Mouse (Mus musculus) forebrain, postnatal 0 days (tissue): Measurements from ENCODE around the gene Hist1h2bf. TPM values are rescaled to one million over a fixed set of nuclear protein-coding genes. Genes with fewer than 3 reads are reported as not detected.
A peak's percentile ranks its signal among the peaks of the same experiment; 100 is the strongest.
"Not testable (repeated sequence)": the region's sequence is repeated elsewhere in the genome, so short reads cannot be mapped to it uniquely, and the experiment has no call there.

Experiments used
- ATAC-seq: fragments of 200-750 bp; cut with Nextera tagmentation; 2 replicates; pipeline ENCODE4 v1.8.0; 2017; ENCODE audit warnings: mild to moderate bottlenecking, moderate library complexity
- DNase-seq: peaks from one replicate; pipeline ENCODE4 v3.0.0-alpha.2; 2015
- H3K27ac ChIP-seq: fragments of 300-500 bp; sonication (generic); 2 replicates; pipeline ENCODE4 v1.5.1; 2014; ENCODE audit warnings: low read depth, mild to moderate bottlenecking, antibody characterized with exemption, low read length, moderate library complexity, mixed read lengths
- H3K27me3 ChIP-seq: fragments of 300-500 bp; sonication (generic); 2 replicates; pipeline ENCODE4 v1.6.1; 2014; ENCODE audit warnings: mild to moderate bottlenecking, low read length, mixed read lengths; ENCODE audit not compliant: insufficient read depth
- H3K36me3 ChIP-seq: fragments of 300-500 bp; sonication (generic); 2 replicates; pipeline ENCODE4 v1.6.1; 2014; ENCODE audit warnings: mild to moderate bottlenecking, moderate library complexity; ENCODE audit not compliant: insufficient read depth
- H3K4me1 ChIP-seq: fragments of 300-500 bp; sonication (generic); 2 replicates; pipeline ENCODE4 v1.6.1; 2014; ENCODE audit warnings: antibody characterized with exemption; ENCODE audit not compliant: insufficient read depth
- H3K4me2 ChIP-seq: fragments of 300-500 bp; sonication (generic); 2 replicates; pipeline ENCODE4 v1.6.1; 2014; ENCODE audit warnings: low read depth, mild to moderate bottlenecking, moderate library complexity
- H3K4me3 ChIP-seq: fragments of 300-500 bp; sonication (generic); 2 replicates; pipeline ENCODE4 v1.5.1; 2014; ENCODE audit warnings: low read depth, low read length, mixed read lengths
- H3K9ac ChIP-seq: fragments of 300-500 bp; sonication (generic); 2 replicates; pipeline ENCODE4 v1.6.1; 2014; ENCODE audit warnings: mild to moderate bottlenecking
- H3K9me3 ChIP-seq: fragments of 300-500 bp; sonication (generic); 2 replicates; pipeline ENCODE4 v1.6.1; 2016; ENCODE audit warnings: low read length
- CTCF ChIP-seq: sonication (generic); IDR thresholded peaks from 2 replicates; pipeline ENCODE4 v1.5.1; 2016; ENCODE audit warnings: antibody characterized with exemption, control low read depth, low read depth
- WGBS: fragments of 180-500 bp; shearing (Covaris S2); extraction: QIAGEN DNeasy Blood & Tissue Kit; methylation state at CpG from one replicate; pipeline ENCODE4 v1.1.7; 2014; 5-methylcytosine and 5-hydroxymethylcytosine counted together
- polyA plus RNA-seq: library from polyadenylated mRNA; unstranded; fragments of >200 nt; fragmentation: Nextera tagmentation; extraction: Ambion mirVana; gene quantifications from 2 replicates; pipeline ENCODE4 v1.2.1, GENCODE M21; 2015
- total RNA-seq: library from RNA; depleted of rRNA; stranded (reverse); fragments of >200 nt; gene quantifications from 2 replicates; pipeline ENCODE4 v1.2.3, GENCODE M21; 2014

Gene Hist1h2bf
- total and polyA plus RNA-seq, 2 experiments from 2014 or later, result 289 TPM; not detected in 1

DNA sequence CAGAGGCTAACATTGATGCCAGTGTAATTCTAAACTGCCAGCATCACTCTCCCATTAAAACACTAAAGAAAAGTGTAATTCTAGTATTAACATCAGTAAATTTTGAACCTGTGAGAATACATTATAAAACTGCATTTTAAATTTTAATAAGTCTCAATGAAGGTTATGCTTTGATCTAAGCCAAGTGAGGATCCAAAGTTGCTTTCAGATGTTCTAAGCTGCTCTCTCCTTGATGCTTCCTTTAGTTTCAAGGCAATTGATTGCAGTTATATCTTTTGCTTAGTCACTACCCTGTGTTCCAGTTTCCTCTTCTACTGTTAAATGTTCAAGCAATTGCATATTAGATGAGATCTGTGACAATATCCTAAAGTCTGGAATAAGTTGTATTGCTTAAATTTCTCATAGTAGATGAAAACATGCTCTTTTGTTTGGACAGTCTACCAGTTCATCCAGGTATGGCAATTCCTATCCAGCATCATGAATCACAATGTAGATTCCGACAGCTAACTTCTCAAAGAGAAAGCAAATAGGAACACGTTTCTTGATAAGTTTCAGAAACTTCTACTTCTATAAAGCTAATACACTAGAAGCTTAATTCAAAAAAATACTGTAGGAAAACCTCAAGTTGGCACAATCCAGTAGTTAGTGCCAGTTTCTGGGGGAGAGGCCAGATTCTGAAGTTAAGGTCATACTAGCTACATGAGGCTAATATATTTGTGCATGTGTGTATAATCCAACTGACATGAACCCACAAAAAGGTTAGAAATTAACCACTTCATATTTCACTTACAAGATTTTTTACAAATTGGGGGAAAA lies 1.6 kb downstream of the Hist1h2bf start:
- no peak for DNase-seq
- ATAC-seq, result no peak
- Histone ChIP-seq H3K36me3 (no peaks in the 10 kb centered on the region), H3K27me3 (no peaks in the 10 kb centered on the region), H3K9ac (peak overlapping the region; percentile 53), H3K4me2 (peak overlapping the region; percentile 67), H3K4me3 (peak overlapping the region; percentile 36), H3K27ac (peak overlapping the region; percentile 75), H3K4me1 (peaks cover 27% of the 10 kb centered on the region), H3K9me3 (no peaks in the 10 kb centered on the region)
- WGBS, result 29% methylated on average over 2 of the region's 2 CpGs
- TF ChIP-seq CTCF, result no peak

DNA sequence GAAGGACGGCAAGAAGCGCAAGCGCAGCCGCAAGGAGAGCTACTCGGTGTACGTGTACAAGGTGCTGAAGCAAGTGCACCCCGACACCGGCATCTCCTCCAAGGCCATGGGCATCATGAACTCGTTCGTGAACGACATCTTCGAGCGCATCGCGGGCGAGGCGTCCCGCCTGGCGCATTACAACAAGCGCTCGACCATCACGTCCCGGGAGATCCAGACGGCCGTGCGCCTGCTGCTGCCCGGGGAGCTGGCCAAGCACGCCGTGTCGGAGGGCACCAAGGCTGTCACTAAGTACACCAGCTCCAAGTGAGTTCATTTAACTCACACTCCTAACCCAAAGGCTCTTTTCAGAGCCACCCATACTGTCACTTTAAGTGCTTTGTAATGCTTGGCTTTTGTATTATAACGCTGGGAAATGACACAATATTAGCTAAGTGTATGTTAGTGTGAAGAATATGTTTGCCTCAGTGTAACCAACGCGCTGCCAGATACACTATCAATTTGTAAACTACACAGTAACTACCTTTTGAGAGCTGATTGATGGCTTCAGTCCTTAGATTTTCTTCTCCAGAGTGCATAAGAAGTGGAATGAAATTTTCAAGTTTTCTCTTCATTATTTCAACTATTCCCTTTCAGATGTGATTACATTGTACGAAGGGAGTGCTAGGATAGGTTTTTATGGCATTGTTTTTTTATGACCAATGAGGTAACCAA lies 2.3 kb downstream of the Hist1h2bf start:
- Histone ChIP-seq H3K4me1 (peaks cover 25% of the 10 kb centered on the region), H3K27ac (peak overlapping the region; percentile 93), H3K9ac (peak overlapping the region; percentile 53), H3K4me3 (peak overlapping the region; percentile 36), H3K4me2 (peak overlapping the region; percentile 67)
- H3K27me3 ChIP-seq, ATAC-seq, H3K9me3 ChIP-seq, H3K36me3 ChIP-seq: not testable (repeated sequence)
- DNase-seq, result peak; percentile 51
- 1% methylated on average over 13 of the region's 34 CpGs for WGBS

DNA sequence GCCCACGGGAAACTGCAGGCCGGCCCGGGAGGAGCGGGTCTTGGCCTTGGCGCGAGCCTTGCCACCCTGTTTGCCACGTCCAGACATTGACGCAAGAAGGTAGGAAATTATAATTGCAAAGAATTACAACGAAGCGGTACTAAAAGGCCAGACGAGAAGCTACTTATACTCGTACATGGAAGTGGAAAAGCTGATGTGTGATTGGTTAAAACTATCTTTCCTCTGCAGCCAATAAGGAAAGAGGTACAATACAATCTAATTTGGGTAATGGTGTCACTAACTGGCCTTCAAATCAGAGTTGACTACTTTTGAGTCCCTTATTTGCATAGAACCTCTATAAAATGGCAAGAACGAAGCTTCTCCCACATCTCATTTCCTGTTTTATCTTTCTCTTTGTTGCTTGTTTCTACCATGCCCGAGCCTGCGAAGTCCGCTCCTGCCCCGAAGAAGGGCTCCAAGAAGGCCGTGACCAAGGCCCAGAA lies 2.9 kb downstream of the Hist1h2bf start, which contains the start of the genes Hist1h2ae and Hist1h2bg:
Gene Hist1h2ae (minus strand): TSS at position 199 of the 482 bp plus-strand sequence.
Gene Hist1h2bg (plus strand): TSS at position 375 of the 482 bp plus-strand sequence.
- Histone ChIP-seq H3K4me3 (peak within 1 kb of the TSS; percentile 36), H3K36me3 (no peaks in the 10 kb centered on the region), H3K27me3 (no peaks in the 10 kb centered on the region), H3K4me2 (peak within 1 kb of the TSS; percentile 67), H3K9ac (peak within 1 kb of the TSS; percentile 60), H3K9me3 (no peaks in the 10 kb centered on the region), H3K4me1 (peaks cover 20% of the 10 kb centered on the region), H3K27ac (peak within 1 kb of the TSS; percentile 93)
- no peak for TF ChIP-seq CTCF
- ATAC-seq (peak; percentile 90), DNase-seq (peak; percentile 93)
- WGBS, result under 1% methylated on average over 18 of the region's 18 CpGs

DNA sequence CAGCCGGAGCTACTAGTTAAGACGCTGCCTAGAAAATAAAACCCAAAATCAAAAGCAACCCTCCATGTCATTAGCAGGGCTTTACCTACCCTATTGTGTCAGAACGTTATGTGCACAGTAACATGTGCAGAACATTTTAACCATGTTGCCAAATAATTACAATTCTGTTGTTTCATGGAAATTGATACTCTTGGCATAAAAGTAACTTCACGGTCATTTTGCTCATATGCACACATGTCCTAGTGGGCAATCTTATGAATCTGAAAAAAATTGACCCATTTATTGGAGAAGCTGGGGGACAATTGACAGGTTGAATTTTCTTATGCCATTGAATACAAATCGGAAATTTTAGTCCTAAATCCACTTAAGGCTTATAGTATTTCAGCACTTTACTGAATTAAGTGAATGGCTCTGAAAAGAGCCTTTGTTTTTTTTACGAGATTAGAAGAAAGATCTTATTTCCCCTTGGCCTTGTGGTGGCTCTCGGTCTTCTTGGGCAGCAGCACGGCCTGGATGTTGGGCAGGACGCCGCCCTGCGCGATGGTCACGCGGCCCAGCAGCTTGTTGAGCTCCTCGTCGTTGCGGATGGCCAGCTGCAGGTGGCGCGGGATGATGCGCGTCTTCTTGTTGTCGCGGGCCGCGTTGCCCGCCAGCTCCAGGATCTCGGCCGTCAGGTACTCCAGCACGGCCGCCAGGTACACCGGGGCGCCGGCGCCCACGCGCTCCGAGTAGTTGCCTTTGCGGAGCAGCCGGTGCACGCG lies 3.6 kb downstream of the Hist1h2bf start:
- peak overlapping the region; percentile 60 for H3K9ac ChIP-seq
- H3K36me3 ChIP-seq, H3K27me3 ChIP-seq, H3K9me3 ChIP-seq: not testable (repeated sequence)
- ATAC-seq, result peak; percentile 17
- peaks cover 20% of the 10 kb centered on the region for H3K4me1 ChIP-seq
- DNase-seq, result peak; percentile 56
- WGBS, result under 1% methylated on average over 19 of the region's 41 CpGs
- H3K27ac ChIP-seq, result peak overlapping the region; percentile 93
- H3K4me3 ChIP-seq, result peak overlapping the region; percentile 36
- H3K4me2 ChIP-seq, result peak overlapping the region; percentile 67

DNA sequence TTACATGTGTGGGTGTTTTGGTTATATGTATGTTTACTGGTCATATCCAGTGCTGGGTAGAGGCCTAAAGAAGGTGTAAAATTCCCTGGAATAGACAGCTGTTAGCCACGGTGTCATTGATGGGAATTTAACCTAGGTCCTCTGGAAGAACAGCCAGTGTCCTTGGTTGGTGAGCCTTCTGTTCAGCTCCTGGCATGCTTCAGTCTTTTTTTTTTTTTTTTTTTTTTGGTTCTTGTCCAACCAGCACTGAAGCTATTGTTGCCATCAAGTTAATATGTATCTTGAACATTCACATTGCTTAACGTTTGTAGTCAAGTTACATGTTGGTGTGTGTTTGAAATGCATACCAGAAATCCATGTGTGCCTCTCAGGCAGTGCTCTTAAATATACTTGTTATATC lies 9.5 kb downstream of the Hist1h2bf start:
- Histone ChIP-seq H3K27me3 (no peaks in the 10 kb centered on the region), H3K9ac (no peak overlapping the region), H3K9me3 (no peaks in the 10 kb centered on the region), H3K27ac (no peak overlapping the region), H3K4me3 (no peak overlapping the region), H3K36me3 (no peaks in the 10 kb centered on the region), H3K4me1 (no peaks in the 10 kb centered on the region), H3K4me2 (no peak overlapping the region)
- DNase-seq, result no peak
- ATAC-seq, result no peak
- no peak for TF ChIP-seq CTCF
- WGBS, result 88% methylated on average over 2 of the region's 2 CpGs

DNA sequence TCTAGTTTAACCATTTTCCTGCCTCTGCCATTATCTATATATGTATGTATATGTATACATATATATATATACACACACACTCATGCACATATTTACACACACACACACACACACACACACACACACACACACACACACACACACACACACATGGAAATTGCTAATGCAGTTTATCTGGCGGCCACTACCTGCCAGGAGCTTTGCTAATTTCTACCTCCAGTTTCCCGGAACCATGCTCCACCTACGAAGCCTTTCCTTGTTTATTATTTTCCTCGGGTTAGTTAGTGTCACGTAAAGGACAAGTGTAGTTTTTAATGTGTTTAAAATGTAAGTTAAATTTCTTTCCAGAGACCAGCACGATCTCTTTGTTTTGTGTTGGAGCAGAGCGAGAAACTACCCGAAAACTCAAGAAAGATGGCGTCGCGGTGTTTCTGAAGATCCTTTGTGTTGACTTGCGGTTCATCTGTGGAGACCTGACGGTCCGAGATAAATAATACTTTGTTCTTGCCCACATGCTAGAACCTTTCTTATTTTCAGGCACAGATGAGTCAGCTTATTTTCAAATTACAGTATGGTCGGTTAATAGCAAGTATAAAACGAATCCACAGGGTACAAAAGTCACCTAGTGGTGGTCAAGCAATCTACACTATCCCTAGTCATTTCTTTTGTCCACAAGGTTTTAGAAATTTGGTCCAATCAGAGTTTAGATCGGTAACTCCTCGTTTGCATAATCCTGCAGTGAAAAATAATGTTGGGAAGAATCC lies 11.1 kb downstream of the Hist1h2bf start:
- DNase-seq, result peak; percentile 89

DNA sequence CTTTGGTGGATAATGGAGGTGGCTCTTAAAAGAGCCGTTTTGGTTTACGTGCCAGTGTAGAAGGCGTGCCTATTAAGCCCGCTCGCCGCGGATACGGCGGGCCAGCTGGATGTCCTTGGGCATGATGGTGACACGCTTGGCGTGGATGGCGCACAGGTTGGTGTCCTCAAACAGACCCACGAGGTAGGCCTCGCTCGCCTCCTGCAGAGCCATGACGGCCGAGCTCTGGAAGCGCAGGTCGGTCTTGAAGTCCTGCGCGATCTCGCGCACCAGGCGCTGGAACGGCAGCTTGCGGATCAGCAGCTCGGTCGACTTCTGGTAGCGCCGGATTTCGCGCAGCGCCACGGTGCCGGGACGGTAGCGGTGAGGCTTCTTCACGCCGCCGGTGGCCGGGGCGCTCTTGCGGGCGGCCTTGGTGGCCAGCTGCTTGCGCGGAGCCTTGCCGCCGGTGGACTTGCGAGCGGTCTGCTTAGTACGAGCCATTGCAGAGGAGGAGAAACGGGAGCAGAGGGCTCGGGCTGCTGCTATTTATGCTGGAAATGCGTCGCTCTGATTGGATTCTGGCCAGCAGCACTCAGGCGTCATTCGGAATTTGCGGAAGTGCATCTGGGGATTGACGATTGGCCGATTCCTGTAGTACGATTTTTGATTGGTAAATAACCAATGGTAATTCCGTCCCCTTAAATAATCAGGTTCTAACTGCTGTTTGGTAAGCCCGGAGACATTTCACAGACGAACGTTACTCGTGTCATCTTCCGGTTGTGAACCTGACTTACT lies 11.9 kb downstream of the Hist1h2bf start, which contains the start of gene Hist1h3e:
Gene Hist1h3e (minus strand): TSS at position 487 of the 777 bp plus-strand sequence.
- H3K4me2 ChIP-seq, result peak within 1 kb of the TSS; percentile 66
- not testable (repeated sequence) for H3K4me1 ChIP-seq, H3K27me3 ChIP-seq, H3K36me3 ChIP-seq, H3K9me3 ChIP-seq
- ATAC-seq (peak; percentile 95), DNase-seq (peak; percentile 99)
- peak within 1 kb of the TSS; percentile 37 for H3K4me3 ChIP-seq
- peak within 1 kb of the TSS; percentile 74 for H3K9ac ChIP-seq
- peak within 1 kb of the TSS; percentile 94 for H3K27ac ChIP-seq
- 2% methylated on average over 47 of the region's 67 CpGs for WGBS

More for the DNA sequence above, 11.1 kb downstream of the Hist1h2bf start:
- H3K9me3 ChIP-seq, result no peaks in the 10 kb centered on the region
- peak; percentile 67 for TF ChIP-seq CTCF
- H3K9ac ChIP-seq, result peak overlapping the region; percentile 74
- H3K27ac ChIP-seq, result peak overlapping the region; percentile 94
- no peaks in the 10 kb centered on the region for H3K27me3 ChIP-seq
- no peaks in the 10 kb centered on the region for H3K36me3 ChIP-seq
- H3K4me1 ChIP-seq, result no peaks in the 10 kb centered on the region
- ATAC-seq, result peak; percentile 38
- 2% methylated on average over 18 of the region's 18 CpGs for WGBS
- H3K4me3 ChIP-seq, result peak overlapping the region; percentile 37
- H3K4me2 ChIP-seq, result peak overlapping the region; percentile 66

DNA sequence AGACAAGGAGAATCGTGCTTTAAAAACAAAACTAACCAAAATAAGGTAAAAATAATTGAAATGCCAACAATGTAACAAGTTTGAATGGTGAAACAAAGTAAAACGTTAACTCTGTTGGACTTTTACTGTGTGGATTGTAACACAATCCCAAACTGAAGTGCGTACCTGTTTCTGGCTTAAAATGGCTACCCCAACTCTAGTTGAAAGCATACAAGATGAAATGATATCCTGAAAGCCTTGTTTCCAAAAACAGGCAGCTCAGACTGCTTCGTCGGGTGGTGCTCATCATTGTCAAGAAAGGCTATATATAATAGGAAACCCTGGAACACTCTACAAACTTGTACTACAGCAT lies 12.5 kb downstream of the Hist1h2bf start:
- H3K4me3 ChIP-seq, result peak overlapping the region; percentile 37; the same call in 1 of the 2 replicates
- not testable (repeated sequence) for ATAC-seq, H3K4me1 ChIP-seq, DNase-seq, H3K27ac ChIP-seq, H3K36me3 ChIP-seq, H3K27me3 ChIP-seq, H3K9me3 ChIP-seq
- 0% methylated on average over 2 of the region's 5 CpGs for WGBS
- peak overlapping the region; percentile 74 for H3K9ac ChIP-seq
- H3K4me2 ChIP-seq, result peak overlapping the region; percentile 46
